Mouse (Mus musculus) lung, adult 10 weeks (tissue): ENCODE data around the gene Thoc5. TPM values are rescaled to one million over a fixed set of nuclear protein-coding genes. Genes with fewer than 3 reads are reported as not detected.

Experiments
- polyA plus RNA-seq: library from polyadenylated mRNA; stranded (reverse); fragments of 350-450 nt; fragmentation: Illumina TruSeq; extraction: RNeasy Lipid Tissue Mini Kit (QIAGEN cat#74804); gene quantifications from one replicate; pipeline ENCODE4 v1.2.3, GENCODE M21; 2014; ENCODE audit warnings: low read depth, low replicate concordance; ENCODE audit not compliant: insufficient read depth

Gene Thoc5
- polyA plus RNA-seq = 16.3 TPM

DNA sequence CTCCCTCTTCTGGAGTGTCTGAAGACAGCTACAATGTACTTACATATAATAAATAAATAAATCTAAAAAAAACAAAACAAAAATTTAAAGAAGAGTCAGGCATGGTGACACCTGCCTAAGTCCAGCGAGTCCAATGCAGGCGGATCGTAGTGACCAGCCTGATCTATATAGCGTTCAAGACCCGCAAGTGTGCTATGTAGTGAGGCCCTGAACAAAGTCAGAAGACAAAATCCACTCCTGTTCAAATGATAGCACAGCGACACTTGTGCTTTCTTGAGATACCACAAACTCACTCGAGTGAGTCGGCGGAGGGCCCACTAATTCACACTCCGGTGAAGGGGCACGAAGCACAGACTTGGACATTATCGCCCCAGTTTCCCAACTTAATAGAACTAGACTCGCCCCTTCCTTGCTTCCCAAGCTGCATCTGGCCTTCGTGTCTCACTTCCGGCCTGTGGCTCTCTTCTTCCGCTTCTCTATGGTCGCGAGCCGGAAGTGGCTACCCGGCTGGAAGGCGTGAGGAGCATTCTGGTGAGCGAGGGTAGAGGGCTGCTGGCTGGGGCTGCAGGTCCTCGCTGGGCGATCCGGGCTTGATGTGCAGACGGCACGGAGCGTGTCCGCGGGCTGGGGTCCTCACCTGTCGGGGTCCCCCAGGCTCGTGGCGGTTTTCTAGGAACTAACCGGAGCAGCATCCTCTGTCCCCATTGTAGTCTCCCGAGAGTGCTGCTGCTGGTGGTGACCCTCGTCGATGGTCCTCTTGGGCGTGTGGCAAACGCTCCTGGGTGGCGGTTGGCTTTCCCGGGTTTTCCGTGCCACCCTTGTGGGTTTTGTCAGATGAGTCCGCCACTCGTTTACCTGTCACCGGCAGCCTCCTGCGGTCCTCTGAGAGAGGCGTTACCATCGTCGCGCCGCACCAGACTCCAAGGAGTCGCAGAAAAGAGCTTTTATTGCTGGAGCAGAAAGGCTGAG lies at the start of gene Thoc5:
Gene Thoc5 (plus strand): TSS at position 473 of the 969 bp plus-strand sequence.

DNA sequence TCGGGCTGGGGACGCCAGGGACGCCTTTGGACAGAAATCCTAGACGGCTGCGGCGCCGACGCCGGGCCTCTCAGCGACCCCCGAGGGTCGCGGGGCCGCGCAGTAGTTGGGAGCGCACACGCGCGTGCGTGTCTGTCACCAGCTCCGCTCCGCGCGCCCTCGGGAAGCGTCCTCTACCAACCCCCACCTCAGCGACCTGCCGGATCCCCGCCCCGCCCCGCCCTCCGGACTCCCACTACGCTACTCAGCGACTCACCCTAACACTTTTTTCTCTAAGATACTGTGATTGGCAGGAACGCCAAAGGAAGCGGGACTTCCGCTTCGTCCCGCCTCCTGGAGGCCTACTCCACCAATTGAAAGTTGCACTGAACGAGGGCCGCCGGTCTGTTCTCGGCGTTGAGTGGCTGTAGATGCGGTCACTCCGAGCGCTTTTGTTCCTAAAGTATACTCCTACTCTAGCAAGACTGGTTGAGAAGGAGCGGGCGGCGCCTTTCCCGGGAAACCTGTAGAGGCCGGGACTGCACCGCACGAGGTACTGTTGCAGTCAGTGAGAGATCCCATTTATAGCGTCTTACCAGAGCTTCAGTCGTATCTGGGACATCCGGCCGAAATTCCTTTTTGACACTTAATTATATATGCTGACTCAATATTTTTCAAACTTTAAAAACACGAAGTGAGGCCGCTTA lies 45.7 kb upstream of the Thoc5 start, which contains the start of gene Nf2:
Gene Nf2 (minus strand): TSS at position 279 of the 686 bp plus-strand sequence.

DNA sequence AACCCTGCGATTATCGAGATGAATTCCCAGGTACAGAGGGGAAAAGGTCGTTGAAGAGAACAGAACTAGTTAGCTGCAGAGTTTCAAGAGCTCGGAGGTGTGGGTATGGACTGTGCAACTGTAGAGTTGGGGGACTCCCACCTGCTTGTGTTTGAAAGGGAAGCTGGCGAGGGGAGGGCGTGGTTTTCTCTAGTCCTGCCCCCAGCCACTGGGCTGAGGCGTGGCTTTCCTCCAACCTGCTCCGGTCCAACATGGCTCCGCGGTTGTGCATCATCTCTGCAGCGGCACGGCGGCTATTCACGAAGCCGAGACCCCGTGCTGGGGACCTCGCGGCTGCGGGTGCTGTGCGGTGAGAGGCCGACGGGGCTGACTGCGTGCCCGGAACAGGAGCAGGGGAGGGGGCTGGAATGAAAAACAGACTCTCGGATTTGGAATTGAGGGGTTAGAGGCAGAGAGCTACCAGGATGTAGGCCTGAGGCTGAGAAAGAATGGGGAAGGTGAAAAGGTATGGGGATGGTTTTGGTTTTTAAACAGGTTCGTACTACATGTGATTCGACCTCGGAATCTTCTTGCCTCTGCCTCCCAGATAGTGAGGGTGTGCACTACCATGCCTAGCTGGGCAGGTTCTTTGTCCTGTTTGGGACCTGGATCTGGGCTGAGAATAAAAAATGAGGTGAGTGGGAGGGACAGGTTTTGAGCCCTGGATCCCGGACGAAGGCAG lies 21.2 kb upstream of the Thoc5 start, which contains the start of gene Nipsnap1:
Gene Nipsnap1 (plus strand): TSS at position 197 of the 721 bp plus-strand sequence.

GRCm38 (mm10) chr11:4947813-4948174 lies 52.7 kb downstream of the Thoc5 start, which contains the start of gene Nefh:
TSS of gene Nefh (minus strand) at chr11:4948064.

Other genes starting within 250 kb of the Thoc5 start
- 582 TPM for gene Uqcr10, start 191.0 kb upstream of the Thoc5 start, polyA plus RNA-seq
- gene Zmat5, start 190.6 kb upstream of the Thoc5 start, polyA plus RNA-seq = 63.5 TPM
- not detected for gene Cabp7, start 148.5 kb upstream of the Thoc5 start, polyA plus RNA-seq
- 22.7 TPM for gene Nf2, start 45.8 kb upstream of the Thoc5 start, polyA plus RNA-seq
- 9.7 TPM for gene Nipsnap1, start 21.4 kb upstream of the Thoc5 start, polyA plus RNA-seq
- 0.07 TPM for gene Nefh, start 52.7 kb downstream of the Thoc5 start, polyA plus RNA-seq
- 20.7 TPM for gene Ap1b1, start 91.5 kb downstream of the Thoc5 start, polyA plus RNA-seq
- gene Rasl10a, start 162.8 kb downstream of the Thoc5 start, polyA plus RNA-seq = 2.1 TPM
- 28.3 TPM for gene Gas2l1, start 170.0 kb downstream of the Thoc5 start, polyA plus RNA-seq
- gene Rhbdd3, start 203.6 kb downstream of the Thoc5 start, polyA plus RNA-seq = 7.7 TPM
- gene Ewsr1, start 203.9 kb downstream of the Thoc5 start, polyA plus RNA-seq = 131 TPM